Mouse (Mus musculus) kidney, embryonic 15.5 days (tissue): Measurements from ENCODE around the gene Il15. TPM values are rescaled to one million over a fixed set of nuclear protein-coding genes. Genes with fewer than 3 reads are reported as not detected.

Source experiments
- ATAC-seq: fragments of 200-750 bp; cut with Nextera tagmentation; replicated peaks from 2 replicates; pipeline ENCODE4 v1.8.0; 2017; ENCODE audit warnings: moderate TSS enrichment; ENCODE audit not compliant: low FRiP score
- H3K27ac ChIP-seq: fragments of 300-500 bp; sonication (generic); 2 replicates; pipeline ENCODE4 v1.5.1; 2015; ENCODE audit warnings: mild to moderate bottlenecking, inconsistent platforms
- H3K27me3 ChIP-seq: fragments of 300-500 bp; sonication (generic); 2 replicates; pipeline ENCODE4 v1.6.1; 2015; ENCODE audit warnings: inconsistent platforms
- H3K36me3 ChIP-seq: fragments of 300-500 bp; sonication (generic); 2 replicates; pipeline ENCODE4 v1.6.1; 2015; ENCODE audit warnings: inconsistent platforms
- H3K4me1 ChIP-seq: fragments of 300-500 bp; sonication (generic); 2 replicates; pipeline ENCODE4 v1.6.1; 2015; ENCODE audit warnings: inconsistent platforms
- H3K4me2 ChIP-seq: fragments of 300-500 bp; sonication (generic); 2 replicates; pipeline ENCODE4 v1.6.1; 2015; ENCODE audit warnings: moderate library complexity, mild to moderate bottlenecking, inconsistent platforms
- H3K4me3 ChIP-seq: fragments of 300-500 bp; sonication (generic); replicated peaks from 2 replicates; pipeline ENCODE4 v1.5.1; 2015; ENCODE audit warnings: mild to moderate bottlenecking, inconsistent platforms
- H3K9ac ChIP-seq: fragments of 300-500 bp; sonication (generic); 2 replicates; pipeline ENCODE4 v1.6.1; 2015; ENCODE audit warnings: mild to moderate bottlenecking, inconsistent platforms
- H3K9me3 ChIP-seq: fragments of 300-500 bp; sonication (generic); replicated peaks from 2 replicates; pipeline ENCODE4 v1.6.1; 2016; ENCODE audit warnings: inconsistent platforms
- WGBS: fragments of 180-500 bp; shearing (Covaris S2); methylation state at CpG from one replicate; pipeline ENCODE4 v1.1.7; 2015; ENCODE audit warnings: mixed read lengths; 5-methylcytosine and 5-hydroxymethylcytosine counted together
- polyA plus RNA-seq: library from polyadenylated mRNA; unstranded; fragments of >200 nt; fragmentation: Nextera tagmentation; extraction: Ambion mirVana; gene quantifications from 2 replicates; pipeline ENCODE4 v1.2.1, GENCODE M21; 2015

Il15 gene
- polyA plus RNA-seq, 1 experiment from 2014 or later: 6.4 TPM

GRCm38 (mm10) chr8:82391258-82391657 lies 11.8 kb downstream of the Il15 start:
- no peak for ATAC-seq
- no peaks in the 10 kb centered on the region for H3K4me1 ChIP-seq
- no peaks in the 10 kb centered on the region for H3K27me3 ChIP-seq
- no peak overlapping the region for H3K4me2 ChIP-seq
- H3K27ac ChIP-seq: no peak overlapping the region
- H3K36me3 ChIP-seq: no peaks in the 10 kb centered on the region
- no peak overlapping the region for H3K9ac ChIP-seq
- no peaks in the 10 kb centered on the region for H3K9me3 ChIP-seq
- no peak overlapping the region for H3K4me3 ChIP-seq

- Histone ChIP-seq H3K27me3 (no peaks in the 10 kb centered on the region), H3K4me2 (no peak overlapping the region), H3K9me3 (no peaks in the 10 kb centered on the region), H3K4me1 (no peaks in the 10 kb centered on the region), H3K4me3 (no peak overlapping the region), H3K9ac (no peak overlapping the region), H3K36me3 (no peaks in the 10 kb centered on the region), H3K27ac (no peak overlapping the region)
- no peak for ATAC-seq
- WGBS: 84% methylated on average over 1 of the region's 1 CpGs
Measured at GRCm38 (mm10) chr8:82388356-82388902, 14.6 kb downstream of the Il15 start.

GRCm38 (mm10) chr8:82387614-82388013 lies 15.4 kb downstream of the Il15 start:
- no peak overlapping the region for H3K4me3 ChIP-seq
- no peak for ATAC-seq
- H3K4me1 ChIP-seq: no peaks in the 10 kb centered on the region
- 64% methylated on average over 1 of the region's 1 CpGs for WGBS
- H3K27ac ChIP-seq: no peak overlapping the region
- no peak overlapping the region for H3K4me2 ChIP-seq
- H3K9ac ChIP-seq: no peak overlapping the region
- no peaks in the 10 kb centered on the region for H3K9me3 ChIP-seq
- H3K36me3 ChIP-seq: no peaks in the 10 kb centered on the region
- H3K27me3 ChIP-seq: no peaks in the 10 kb centered on the region

GRCm38 (mm10) chr8:82385867-82386266 lies 17.2 kb downstream of the Il15 start:
- Histone ChIP-seq H3K27ac (no peak overlapping the region), H3K9ac (no peak overlapping the region), H3K4me2 (no peak overlapping the region), H3K4me1 (no peaks in the 10 kb centered on the region), H3K27me3 (no peaks in the 10 kb centered on the region), H3K4me3 (no peak overlapping the region), H3K9me3 (no peaks in the 10 kb centered on the region), H3K36me3 (no peaks in the 10 kb centered on the region)
- ATAC-seq: no peak

GRCm38 (mm10) chr8:82384458-82385234 lies 18.4 kb downstream of the Il15 start:
- Histone ChIP-seq H3K27me3 (no peaks in the 10 kb centered on the region), H3K4me3 (no peak overlapping the region), H3K9me3 (no peaks in the 10 kb centered on the region), H3K27ac (no peak overlapping the region), H3K4me2 (no peak overlapping the region), H3K4me1 (no peaks in the 10 kb centered on the region), H3K36me3 (no peaks in the 10 kb centered on the region), H3K9ac (no peak overlapping the region)
- 44% methylated on average over 11 of the region's 11 CpGs for WGBS
- ATAC-seq: no peak; the same call in 1 of the 2 replicates

- no peaks in the 10 kb centered on the region for H3K36me3 ChIP-seq
- H3K27ac ChIP-seq: no peak overlapping the region
- H3K4me3 ChIP-seq: no peak overlapping the region
- WGBS: 88% methylated on average over 3 of the region's 3 CpGs
- no peak overlapping the region for H3K4me2 ChIP-seq
- H3K9ac ChIP-seq: no peak overlapping the region
- no peaks in the 10 kb centered on the region for H3K9me3 ChIP-seq
- H3K27me3 ChIP-seq: no peaks in the 10 kb centered on the region
- ATAC-seq: no peak
- no peaks in the 10 kb centered on the region for H3K4me1 ChIP-seq
Measured at GRCm38 (mm10) chr8:82383346-82383745, 19.7 kb downstream of the Il15 start.

GRCm38 (mm10) chr8:82382316-82382715 lies 20.7 kb downstream of the Il15 start:
- Histone ChIP-seq H3K27ac (no peak overlapping the region), H3K4me3 (no peak overlapping the region), H3K27me3 (no peaks in the 10 kb centered on the region), H3K4me1 (no peaks in the 10 kb centered on the region), H3K9me3 (no peaks in the 10 kb centered on the region), H3K9ac (no peak overlapping the region), H3K4me2 (no peak overlapping the region), H3K36me3 (no peaks in the 10 kb centered on the region)
- no peak for ATAC-seq
- whole genome bisulfite sequencing: 39% methylated on average over 2 of the region's 2 CpGs

GRCm38 (mm10) chr8:82374470-82374869 lies 28.6 kb downstream of the Il15 start:
- no peaks in the 10 kb centered on the region for H3K4me1 ChIP-seq
- no peak overlapping the region for H3K9ac ChIP-seq
- no peak overlapping the region for H3K4me2 ChIP-seq
- no peaks in the 10 kb centered on the region for H3K36me3 ChIP-seq
- no peak overlapping the region for H3K4me3 ChIP-seq
- WGBS: 61% methylated on average over 4 of the region's 4 CpGs
- no peak overlapping the region for H3K27ac ChIP-seq
- no peaks in the 10 kb centered on the region for H3K9me3 ChIP-seq
- H3K27me3 ChIP-seq: no peaks in the 10 kb centered on the region
- no peak for ATAC-seq

- Histone ChIP-seq H3K27me3 (no peaks in the 10 kb centered on the region), H3K36me3 (no peaks in the 10 kb centered on the region), H3K27ac (no peak overlapping the region), H3K9ac (no peak overlapping the region), H3K4me2 (no peak overlapping the region), H3K9me3 (no peaks in the 10 kb centered on the region), H3K4me1 (no peaks in the 10 kb centered on the region), H3K4me3 (no peak overlapping the region)
- 86% methylated on average over 6 of the region's 6 CpGs for WGBS
- no peak for ATAC-seq
Measured at GRCm38 (mm10) chr8:82372846-82373245, 30.2 kb downstream of the Il15 start.

- Histone ChIP-seq H3K27ac (no peak overlapping the region), H3K36me3 (no peaks in the 10 kb centered on the region), H3K9me3 (no peaks in the 10 kb centered on the region), H3K4me2 (no peak overlapping the region), H3K27me3 (no peaks in the 10 kb centered on the region), H3K4me3 (no peak overlapping the region), H3K9ac (no peak overlapping the region), H3K4me1 (no peaks in the 10 kb centered on the region)
- no peak for ATAC-seq
- 89% methylated on average over 6 of the region's 6 CpGs for WGBS
Measured at GRCm38 (mm10) chr8:82370657-82371056, 32.4 kb downstream of the Il15 start.

GRCm38 (mm10) chr8:82361061-82361460 lies 42.0 kb downstream of the Il15 start:
- Histone ChIP-seq H3K9me3 (no peaks in the 10 kb centered on the region), H3K4me2 (no peak overlapping the region), H3K27me3 (no peaks in the 10 kb centered on the region), H3K4me3 (no peak overlapping the region), H3K9ac (no peak overlapping the region), H3K27ac (no peak overlapping the region), H3K4me1 (no peaks in the 10 kb centered on the region), H3K36me3 (no peaks in the 10 kb centered on the region)
- no peak for ATAC-seq
- WGBS: 86% methylated on average over 1 of the region's 1 CpGs

GRCm38 (mm10) chr8:82356091-82356490 lies 46.9 kb downstream of the Il15 start:
- no peak overlapping the region for H3K4me3 ChIP-seq
- H3K9ac ChIP-seq: no peak overlapping the region
- 60% methylated on average over 2 of the region's 2 CpGs for WGBS
- H3K27me3 ChIP-seq: no peaks in the 10 kb centered on the region
- H3K4me2 ChIP-seq: no peak overlapping the region
- no peak overlapping the region for H3K27ac ChIP-seq
- H3K9me3 ChIP-seq: no peaks in the 10 kb centered on the region
- no peaks in the 10 kb centered on the region for H3K4me1 ChIP-seq
- ATAC-seq: no peak
- H3K36me3 ChIP-seq: no peaks in the 10 kb centered on the region
